Mouse (Mus musculus) hindbrain, embryonic 14.5 days (tissue): ENCODE results near the gene Batf. TPM values are rescaled to one million over a fixed set of nuclear protein-coding genes. Genes with fewer than 3 reads are reported as not detected.

Experiments used
- ATAC-seq: fragments of 200-750 bp; cut with Nextera tagmentation; 2 replicates; pipeline ENCODE4 v1.8.0; 2017; ENCODE audit warnings: moderate number of reproducible peaks, mild to moderate bottlenecking, moderate TSS enrichment, moderate library complexity; ENCODE audit not compliant: low FRiP score
- DNase-seq: peaks from one replicate; pipeline ENCODE4 v3.0.0-alpha.2; 2015; ENCODE audit warnings: low spot score
- H3K27ac ChIP-seq: fragments of 300-500 bp; sonication (generic); 2 replicates; pipeline ENCODE4 v1.5.1; 2014; ENCODE audit warnings: mild to moderate bottlenecking, moderate library complexity
- H3K27me3 ChIP-seq: fragments of 300-500 bp; sonication (generic); 2 replicates; pipeline ENCODE4 v1.6.1; 2014; ENCODE audit warnings: mild to moderate bottlenecking, low read length, mixed read lengths; ENCODE audit not compliant: control insufficient read depth, insufficient read depth
- H3K36me3 ChIP-seq: fragments of 300-500 bp; sonication (generic); replicated peaks from 2 replicates; pipeline ENCODE4 v1.6.1; 2014; ENCODE audit not compliant: control insufficient read depth, insufficient read depth
- H3K4me1 ChIP-seq: fragments of 300-500 bp; sonication (generic); replicated peaks from 2 replicates; pipeline ENCODE4 v1.6.1; 2014; ENCODE audit warnings: antibody characterized with exemption, low read length, mixed read lengths; ENCODE audit not compliant: control insufficient read depth, insufficient read depth
- H3K4me2 ChIP-seq: fragments of 300-500 bp; sonication (generic); replicated peaks from 2 replicates; pipeline ENCODE4 v1.6.1; 2014; ENCODE audit warnings: mild to moderate bottlenecking, moderate library complexity
- H3K4me3 ChIP-seq: fragments of 300-500 bp; sonication (generic); replicated peaks from 2 replicates; pipeline ENCODE4 v1.5.1; 2014; ENCODE audit warnings: mild to moderate bottlenecking, low read length
- H3K9ac ChIP-seq: fragments of 300-500 bp; sonication (generic); 2 replicates; pipeline ENCODE4 v1.6.1; 2014
- H3K9me3 ChIP-seq: fragments of 300-500 bp; sonication (generic); 2 replicates; pipeline ENCODE4 v1.6.1; 2016; ENCODE audit warnings: low read length; ENCODE audit not compliant: control insufficient read depth
- WGBS: fragments of 180-500 bp; shearing (Covaris S2); extraction: QIAGEN DNeasy Blood & Tissue Kit; methylation state at CpG from one replicate; pipeline ENCODE4 v1.1.7; 2014; 5-methylcytosine and 5-hydroxymethylcytosine counted together
- polyA plus RNA-seq: library from polyadenylated mRNA; unstranded; fragments of >200 nt; fragmentation: Nextera tagmentation; extraction: Ambion mirVana; gene quantifications from 2 replicates; pipeline ENCODE4 v1.2.1, GENCODE M21; 2014

Batf gene
- 0.81 and 1.1 TPM in 2 replicates for polyA plus RNA-seq

DNA sequence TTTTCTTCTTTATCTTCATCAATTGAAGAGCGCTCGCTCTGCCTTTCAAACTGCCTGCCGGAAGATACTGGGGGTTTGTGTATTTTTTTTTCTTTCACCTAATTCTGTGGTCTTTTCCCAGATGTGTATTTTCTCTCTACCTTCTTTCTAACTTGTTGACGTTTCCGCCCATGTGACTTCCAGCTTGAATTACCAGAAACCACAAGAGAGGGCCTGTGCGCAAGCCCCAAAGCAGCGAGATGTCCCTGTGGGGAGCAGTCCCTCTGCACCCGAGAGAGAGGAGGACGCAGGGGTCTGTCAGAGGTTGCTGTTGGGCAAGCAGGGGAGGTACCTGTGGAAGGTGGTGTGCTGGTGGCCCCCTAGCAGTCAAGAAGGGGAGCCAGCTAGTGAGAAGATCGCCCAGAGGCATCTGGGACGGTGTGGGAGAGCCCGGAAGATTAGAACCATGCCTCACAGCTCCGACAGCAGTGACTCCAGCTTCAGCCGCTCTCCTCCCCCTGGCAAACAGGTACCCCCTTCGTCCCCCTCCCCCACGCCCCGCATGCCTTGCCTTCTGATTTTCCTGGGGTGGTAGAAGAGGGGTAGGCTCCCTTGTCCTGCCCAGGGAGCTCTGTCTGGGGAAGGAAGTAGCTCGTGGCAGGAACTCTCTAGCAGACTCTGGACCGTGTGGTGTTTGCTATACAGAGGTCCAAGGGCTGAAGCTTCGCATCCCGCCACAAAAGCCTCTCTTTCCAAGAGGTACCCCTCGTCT, at the start of gene Batf:
Gene Batf, plus strand, starts transcription at position 204 of the 751 bp plus-strand sequence.
- no peak within 1 kb of the TSS for H3K27ac ChIP-seq
- H3K9me3 ChIP-seq = no peaks in the 10 kb centered on the region
- no peak within 1 kb of the TSS for H3K9ac ChIP-seq
- no peaks in the 10 kb centered on the region for H3K27me3 ChIP-seq
- H3K4me2 ChIP-seq = 0 out of 2 replicates have a peak within 1 kb of the TSS, but pooled peaks have one; percentile 12
- no peak within 1 kb of the TSS for H3K4me3 ChIP-seq
- 46% methylated on average over 22 of the region's 22 CpGs for WGBS
- no peaks in the 10 kb centered on the region for H3K36me3 ChIP-seq
- H3K4me1 ChIP-seq = no peaks in the 10 kb centered on the region
- DNase-seq (no peak), ATAC-seq (no peak)

DNA sequence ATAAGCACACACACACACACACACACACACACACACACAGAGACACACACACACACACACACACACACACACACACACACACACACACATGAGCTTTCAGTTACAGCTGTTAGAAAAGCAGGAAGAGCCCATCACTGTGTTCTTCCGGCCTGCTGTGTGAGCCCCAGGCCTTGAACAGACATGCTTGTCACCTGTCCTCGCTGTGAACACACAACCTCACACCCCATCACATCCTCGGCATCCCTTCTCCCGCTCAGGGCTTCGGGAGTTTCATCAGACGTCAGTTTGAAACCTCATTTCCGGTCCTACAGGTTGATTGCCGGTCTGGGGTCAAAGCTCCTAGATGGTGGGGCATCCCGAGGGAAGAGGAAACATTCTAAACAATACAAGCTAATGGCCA, 48.5 kb upstream of the Batf start:
- WGBS = 89% methylated on average over 9 of the region's 9 CpGs
- H3K9me3 ChIP-seq = no peaks in the 10 kb centered on the region
- peaks cover 35% of the 10 kb centered on the region for H3K36me3 ChIP-seq
- no peak overlapping the region for H3K4me2 ChIP-seq
- no peaks in the 10 kb centered on the region for H3K27me3 ChIP-seq
- no peak overlapping the region for H3K9ac ChIP-seq
- no peak for ATAC-seq
- H3K4me3 ChIP-seq = no peak overlapping the region
- peaks cover 5% of the 10 kb centered on the region; the same call in 1 of the 2 replicates for H3K4me1 ChIP-seq
- no peak for DNase-seq
- no peak overlapping the region for H3K27ac ChIP-seq

DNA sequence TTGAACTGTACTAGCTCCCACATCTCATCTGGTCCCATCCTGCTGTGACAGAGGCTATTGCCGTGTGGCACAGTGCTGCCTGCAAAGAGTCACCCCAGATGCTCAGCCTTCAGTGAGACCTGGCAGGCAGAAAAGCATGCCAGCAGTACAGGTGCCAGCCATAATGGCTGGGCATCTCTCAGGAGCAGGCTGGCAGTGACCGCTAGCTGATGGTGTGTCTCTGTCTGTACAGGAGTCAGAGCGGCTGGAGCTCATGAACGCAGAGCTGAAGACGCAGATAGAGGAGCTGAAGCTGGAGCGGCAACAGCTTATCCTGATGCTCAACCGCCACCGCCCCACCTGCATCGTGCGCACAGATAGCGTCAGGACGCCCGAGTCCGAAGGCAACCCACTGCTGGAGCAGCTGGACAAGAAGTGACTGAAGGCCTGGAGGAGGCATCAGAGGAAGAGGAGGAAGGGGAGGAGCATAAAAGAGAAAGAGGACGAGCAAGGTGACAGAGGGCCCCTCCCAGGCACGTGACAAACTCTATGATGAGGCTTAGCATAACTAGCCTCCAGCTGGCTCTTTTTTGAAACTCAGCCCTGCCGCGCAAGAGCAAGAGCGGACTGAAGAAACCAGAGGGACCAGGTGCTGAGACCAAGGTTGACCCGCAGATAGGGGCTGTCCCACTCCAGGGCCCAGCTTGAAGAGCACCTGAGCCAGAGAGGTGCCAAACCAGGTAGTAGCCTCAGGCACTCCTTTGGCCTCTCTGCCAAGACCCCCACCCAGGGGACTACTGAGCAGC, 47.7 kb upstream of the Batf start:
- Histone ChIP-seq H3K36me3 (peaks cover 27% of the 10 kb centered on the region), H3K9me3 (no peaks in the 10 kb centered on the region), H3K4me1 (peaks cover 5% of the 10 kb centered on the region; the same call in 1 of the 2 replicates), H3K4me2 (no peak overlapping the region), H3K9ac (no peak overlapping the region), H3K27ac (0 out of 2 replicates have a peak overlapping the region, but pooled peaks have one; percentile 26), H3K4me3 (no peak overlapping the region), H3K27me3 (no peaks in the 10 kb centered on the region)
- DNase-seq (no peak), ATAC-seq (no peak)
- WGBS = 69% methylated on average over 20 of the region's 20 CpGs

DNA sequence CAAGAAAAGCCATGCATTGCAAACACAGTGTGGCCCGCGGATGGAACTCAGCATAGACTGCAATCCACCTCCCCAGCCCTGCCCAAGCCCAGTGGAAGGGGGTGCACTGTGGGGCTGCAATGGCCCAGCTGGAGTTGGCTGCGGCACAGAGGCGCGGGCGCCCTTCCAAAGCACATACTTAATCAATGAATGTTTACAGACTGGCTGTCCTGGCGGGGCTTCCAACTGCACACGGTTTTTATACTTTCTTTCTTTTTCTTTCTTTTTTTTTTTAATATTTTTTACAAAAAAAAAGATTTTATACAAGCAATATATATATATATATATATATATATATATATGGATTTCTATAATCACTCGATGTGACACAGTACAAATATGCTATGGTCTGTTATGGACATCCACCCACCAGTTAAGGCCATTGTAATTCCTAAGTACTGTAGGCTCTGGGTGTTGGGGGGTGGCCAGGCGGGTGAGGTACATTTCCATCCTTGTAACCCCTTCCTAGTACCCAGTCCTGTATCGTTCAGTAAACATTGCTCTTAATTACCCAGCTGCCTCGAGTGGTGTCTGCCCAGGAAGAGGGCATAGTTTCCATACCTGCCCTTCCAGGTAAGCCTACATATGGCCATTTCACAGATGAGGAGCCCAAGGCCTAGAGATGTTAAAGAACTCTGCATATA, 47.0 kb upstream of the Batf start:
- DNase-seq (peak; percentile 52), ATAC-seq (peak; percentile 79; the same call in 1 of the 2 replicates)
- Histone ChIP-seq H3K4me1 (peaks cover 5% of the 10 kb centered on the region; the same call in 1 of the 2 replicates), H3K9me3 (no peaks in the 10 kb centered on the region), H3K27ac (0 out of 2 replicates have a peak overlapping the region, but pooled peaks have one; percentile 26), H3K9ac (no peak overlapping the region), H3K36me3 (peaks cover 24% of the 10 kb centered on the region), H3K27me3 (no peaks in the 10 kb centered on the region), H3K4me2 (no peak overlapping the region), H3K4me3 (no peak overlapping the region)
- 67% methylated on average over 12 of the region's 12 CpGs for WGBS

DNA sequence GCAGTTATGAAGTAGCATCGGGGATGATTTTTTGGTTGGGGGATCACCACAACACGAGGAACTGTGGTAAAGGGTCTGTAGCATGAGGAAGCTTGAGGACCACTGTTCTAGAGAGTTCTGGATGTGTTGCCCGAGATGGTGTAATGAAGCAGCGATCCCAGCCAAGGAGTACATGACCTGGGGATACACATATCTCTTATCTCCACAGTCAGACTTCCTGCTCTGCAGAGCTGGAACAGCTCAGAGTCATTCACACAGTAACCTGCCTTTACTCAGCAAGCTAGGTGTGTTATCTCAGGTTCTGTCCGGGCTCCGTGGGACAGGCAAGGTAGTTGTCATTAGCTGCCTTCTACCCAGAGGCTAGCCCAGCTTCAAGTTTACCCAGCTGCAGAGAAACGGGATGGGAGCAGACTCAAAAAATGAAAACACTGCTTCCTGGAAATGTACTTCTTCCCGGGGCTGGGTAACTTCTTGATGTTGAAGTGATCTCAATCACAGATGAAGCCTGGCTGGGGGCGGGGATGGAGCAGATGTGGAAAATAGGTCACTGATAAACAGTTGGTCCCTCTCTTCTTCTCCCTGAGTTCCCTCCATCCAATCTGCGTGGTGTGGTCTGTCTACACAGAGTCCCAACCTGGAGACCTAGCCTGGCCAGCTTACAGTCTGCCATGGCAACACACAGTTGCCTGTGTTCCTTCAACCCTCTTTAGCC, 45.5 kb upstream of the Batf start:
- Histone ChIP-seq H3K36me3 (peaks cover 21% of the 10 kb centered on the region), H3K4me3 (no peak overlapping the region), H3K27ac (no peak overlapping the region), H3K4me2 (no peak overlapping the region), H3K4me1 (peaks cover 5% of the 10 kb centered on the region; the same call in 1 of the 2 replicates), H3K27me3 (no peaks in the 10 kb centered on the region), H3K9ac (no peak overlapping the region), H3K9me3 (no peaks in the 10 kb centered on the region)
- DNase-seq (no peak), ATAC-seq (no peak)
- 82% methylated on average over 10 of the region's 10 CpGs for WGBS

DNA sequence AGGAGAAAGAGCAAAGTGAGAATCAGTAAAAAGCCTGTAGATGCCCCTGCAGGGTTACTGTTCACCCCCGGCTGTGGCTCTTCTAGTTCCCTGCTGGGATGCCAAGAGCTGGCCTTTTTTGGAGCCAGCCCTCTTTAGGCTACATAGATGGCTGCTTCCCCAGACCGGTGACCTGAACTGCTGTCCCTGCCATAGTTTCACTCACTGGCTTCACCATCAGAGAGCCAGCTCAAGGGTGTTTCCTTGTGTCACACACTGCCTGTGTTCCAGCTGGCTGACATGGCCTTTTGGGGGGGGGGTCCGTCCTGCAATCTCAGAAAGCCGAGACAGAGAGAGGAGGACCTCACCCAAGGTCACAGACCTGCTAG, 44.9 kb upstream of the Batf start:
- H3K27ac ChIP-seq = peak overlapping the region; percentile 66; the same call in 1 of the 2 replicates
- no peak for ATAC-seq

DNA sequence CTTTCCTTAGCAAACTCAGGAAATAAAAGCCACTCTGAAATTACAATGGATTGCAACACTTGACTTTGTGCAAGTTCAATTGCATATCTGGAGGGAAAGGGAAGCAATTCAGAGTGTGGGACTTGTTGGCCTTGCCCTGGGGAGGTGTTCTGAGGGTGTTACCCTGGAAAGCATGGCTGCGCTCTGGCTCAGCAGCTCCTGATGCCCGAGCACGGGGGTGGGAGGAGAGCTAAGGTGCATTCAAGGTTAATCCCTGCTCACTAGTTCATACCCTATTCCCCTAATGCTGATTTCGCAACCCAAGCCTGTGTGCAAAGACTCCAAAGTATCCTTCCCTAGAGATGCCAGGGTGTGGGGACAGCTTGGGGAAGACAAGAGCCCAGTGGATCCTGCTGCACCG, 42.7 kb upstream of the Batf start:
- H3K36me3 ChIP-seq = peaks cover 16% of the 10 kb centered on the region
- H3K4me3 ChIP-seq = no peak overlapping the region
- no peaks in the 10 kb centered on the region for H3K27me3 ChIP-seq
- H3K27ac ChIP-seq = no peak overlapping the region
- 77% methylated on average over 5 of the region's 5 CpGs for WGBS
- H3K9me3 ChIP-seq = no peaks in the 10 kb centered on the region
- DNase-seq (no peak), ATAC-seq (no peak)
- no peak overlapping the region for H3K9ac ChIP-seq
- no peak overlapping the region for H3K4me2 ChIP-seq
- peaks cover 5% of the 10 kb centered on the region; the same call in 1 of the 2 replicates for H3K4me1 ChIP-seq

More for the DNA sequence above, 44.9 kb upstream of the Batf start:
- Histone ChIP-seq H3K4me3 (no peak overlapping the region), H3K9ac (no peak overlapping the region), H3K36me3 (peaks cover 21% of the 10 kb centered on the region), H3K4me1 (peaks cover 5% of the 10 kb centered on the region; the same call in 1 of the 2 replicates), H3K4me2 (no peak overlapping the region), H3K27me3 (no peaks in the 10 kb centered on the region), H3K9me3 (no peaks in the 10 kb centered on the region)
- WGBS = 48% methylated on average over 4 of the region's 4 CpGs
- DNase-seq = no peak

DNA sequence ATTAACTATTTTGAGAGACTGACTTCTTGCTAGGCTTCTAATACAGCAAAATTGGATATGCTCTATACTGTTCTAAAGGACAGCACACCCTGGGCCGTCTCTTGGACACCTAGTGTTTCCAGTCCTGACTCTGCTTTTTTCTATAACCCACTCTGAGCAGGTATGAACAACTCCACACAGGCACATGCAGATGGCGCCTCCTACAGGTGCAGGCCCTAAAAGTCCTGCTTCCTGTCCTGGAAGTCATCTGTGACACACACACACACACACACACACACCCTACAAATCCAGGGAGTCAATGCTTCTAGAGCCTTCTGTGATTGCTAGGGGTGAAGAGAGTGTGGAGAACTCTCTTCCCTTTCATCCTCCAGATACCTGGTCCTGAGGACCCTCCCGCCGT, 40.8 kb upstream of the Batf start:
- ATAC-seq = no peak
- H3K9me3 ChIP-seq = no peaks in the 10 kb centered on the region
- no peak overlapping the region for H3K9ac ChIP-seq
- peaks cover 5% of the 10 kb centered on the region; the same call in 1 of the 2 replicates for H3K4me1 ChIP-seq
- no peak overlapping the region for H3K4me3 ChIP-seq
- H3K36me3 ChIP-seq = 0 out of 2 replicates have a peak, but pooled peaks cover under 1% of the 10 kb centered on the region
- no peak overlapping the region for H3K27ac ChIP-seq
- 91% methylated on average over 4 of the region's 4 CpGs for WGBS
- no peak for DNase-seq
- H3K27me3 ChIP-seq = no peaks in the 10 kb centered on the region
- no peak overlapping the region for H3K4me2 ChIP-seq
